20 mouse cellular contexts compared by ENCODE assay signal in the genomic region with DNA sequence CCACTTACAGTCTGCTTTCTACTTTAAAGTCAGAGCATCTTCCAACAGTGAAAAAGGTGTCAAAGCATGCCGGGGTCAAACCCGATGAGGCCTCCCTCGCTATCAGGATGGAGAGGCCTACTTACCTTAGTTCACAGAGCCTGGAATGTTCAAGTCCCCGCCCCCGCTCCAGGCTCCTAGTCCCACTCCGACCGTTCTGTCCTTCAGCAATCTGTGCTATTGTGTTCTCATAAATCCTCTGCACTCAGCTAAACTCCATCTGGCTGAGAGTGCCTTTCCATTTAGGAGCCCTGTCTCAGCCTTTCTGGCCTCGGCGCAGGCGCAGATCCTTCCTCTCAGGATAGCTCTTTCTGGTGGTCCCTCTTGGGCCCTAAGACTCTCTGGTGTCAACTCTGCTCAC. TPM values are rescaled to one million over a fixed set of nuclear protein-coding genes. Genes with fewer than 3 reads are reported as not detected.
A peak's percentile ranks its signal among the peaks of the same experiment; 100 is the strongest.
DNase-seq lines count a peak whose midpoint lies in the region; ATAC-seq lines count a peak whose summit lies in the region.
"Had no signal": no experiment of that assay in that cellular context is flagged by ENCODE, and none has a peak within 500 bp of the region (broad histone marks: within the 10 kb centered on the region; RNA-seq: fewer than 3 reads in every experiment).

No protein-coding gene starts in this region.

- 0 out of 2 replicates have a peak overlapping the region, but pooled peaks have one; percentile 15 for H3K27ac ChIP-seq in heart, embryonic 15.5 days
- H3K27ac ChIP-seq: embryonic facial prominence, embryonic 13.5 days; hindbrain, embryonic 10.5 days; left cerebral cortex, adult 2 months; limb, embryonic 13.5 days; liver, embryonic 14.5 days; neural tube, embryonic 12.5 days had no signal

- intact Hi-C loops in gastrocnemius, postnatal 36 days (cut with DNase I): no loop called here

- DNase-seq in heart, adult 9 months (ENCODE audit: low spot score in 2 of 2): no peak
- DNase-seq in brain, adult 2 months (ENCODE audit: low read depth, low spot score): peak; percentile 51
- DNase-seq in layer of hippocampus, postnatal 10 days (ENCODE audit: low spot score in 2 of 2): peak; percentile 23 to 37
- peak; percentile 19 for DNase-seq in right cerebral cortex, postnatal 25 days
- DNase-seq in neural tube, embryonic 10.5 days (ENCODE audit: extremely low spot score, low spot score): no peak
- DNase-seq in gastrocnemius, postnatal 36 days: no peak
- DNase-seq: adrenal gland, postnatal 36 days; cerebellum, adult 9-11 months; gastrocnemius, postnatal 25 days; thymus, adult 18-20 months had no signal

- H3K27me3 ChIP-seq in heart, embryonic 15.5 days: no peaks in the 10 kb centered on the region
- H3K27me3 ChIP-seq: embryonic facial prominence, embryonic 13.5 days; limb, embryonic 13.5 days; megakaryocyte, embryonic 14.5 days; neural tube, embryonic 12.5 days had no signal

- H3K9me3 ChIP-seq in heart, embryonic 15.5 days (replicated peaks): no peaks in the 10 kb centered on the region
- H3K9me3 ChIP-seq: embryonic facial prominence, embryonic 13.5 days; hindbrain, embryonic 10.5 days; limb, embryonic 13.5 days; megakaryocyte, embryonic 14.5 days; neural tube, embryonic 12.5 days had no signal

- 56% methylated on average over 10 of the region's 10 CpGs for WGBS in heart, embryonic 15.5 days

- no peaks in the 10 kb centered on the region for H3K36me3 ChIP-seq in heart, embryonic 15.5 days
- H3K36me3 ChIP-seq: embryonic facial prominence, embryonic 13.5 days; hindbrain, embryonic 10.5 days; limb, embryonic 13.5 days; neural tube, embryonic 12.5 days had no signal

- H3K4me1 ChIP-seq in heart, embryonic 15.5 days (replicated peaks): 0 out of 2 replicates have a peak, but pooled peaks cover 3% of the 10 kb centered on the region
- H3K4me1 ChIP-seq: embryonic facial prominence, embryonic 13.5 days; hindbrain, embryonic 10.5 days; limb, embryonic 13.5 days; megakaryocyte, embryonic 14.5 days; neural tube, embryonic 12.5 days had no signal

- H3K9ac ChIP-seq in heart, embryonic 15.5 days: no peak overlapping the region
- H3K9ac ChIP-seq: embryonic facial prominence, embryonic 13.5 days; limb, embryonic 13.5 days; liver, embryonic 14.5 days; neural tube, embryonic 12.5 days had no signal

- no peak for ATAC-seq in heart, embryonic 15.5 days (replicated peaks; ENCODE audit: insufficient number of reproducible peaks, insufficient read depth, low FRiP score, low read depth)
- no peak for ATAC-seq in erythroid progenitor cell, adult 5-6 weeks (replicated peaks; ENCODE audit: low FRiP score, poor library complexity, severe bottlenecking)
- ATAC-seq: lung, postnatal 0 days had no signal

- H3K4me2 ChIP-seq in heart, embryonic 15.5 days: no peak overlapping the region
- H3K4me2 ChIP-seq: embryonic facial prominence, embryonic 13.5 days; limb, embryonic 13.5 days; neural tube, embryonic 12.5 days had no signal

- no peak overlapping the region for H3K4me3 ChIP-seq in heart, embryonic 15.5 days
- H3K4me3 ChIP-seq: embryonic facial prominence, embryonic 13.5 days; hindbrain, embryonic 10.5 days; left cerebral cortex, adult 2 months; limb, embryonic 13.5 days; megakaryocyte, embryonic 14.5 days; neural tube, embryonic 12.5 days had no signal

RNA-seq across cellular contexts. Expression of a gene that starts 42.4 kb away (rescaled TPM):
- polyA plus RNA-seq in heart, embryonic 15.5 days (2015; fragmentation: Nextera tagmentation; extraction: Ambion mirVana): 2.9 and 4.2 TPM in 2 replicates
- 10 to 100 TPM in 1 of 2 experiments, 1 to 10 TPM in 1; 8.2 to 12.0 TPM for total RNA-seq in layer of hippocampus, postnatal 10 days (2021)
- total RNA-seq in erythroid progenitor cell, adult 5-6 weeks (2015; ENCODE audit: low replicate concordance): not detected in 2 replicates
- total RNA-seq in erythroid progenitor cell, adult 5-6 weeks (2017; ENCODE audit: low replicate concordance): 2.7 TPM in 1 of 2 replicates, not detected in the other
- 1 to 10 TPM in 1 of 2 experiments, under 1 TPM in 1; 0.67 to 1.1 TPM for total RNA-seq in gastrocnemius, postnatal 36 days (2021)

Comparison
In these comparisons a context has a peak if more than half of its experiments do, and no peak if none do; other contexts are left out.
1. DNase-seq: peak in brain, adult 2 months (single experiment), layer of hippocampus, postnatal 10 days (2 of 2) and right cerebral cortex, postnatal 25 days (single experiment); none in heart, adult 9 months (0 of 2), neural tube, embryonic 10.5 days (single experiment) and gastrocnemius, postnatal 36 days (0 of 2).